Mouse (Mus musculus) cerebellum, adult 8-10 months (tissue): Measurements from ENCODE around the gene Uqcc2.

Experiments
- DNase-seq: peaks from one replicate; pipeline ENCODE4 v3.0.0; 2022

Gene Uqcc2

GRCm38 (mm10) chr17:27133551-27134141 lies at the start of gene Uqcc2:
TSS of gene Uqcc2 (minus strand) at chr17:27133916.
- DNase-seq, result peak; percentile 99

GRCm38 (mm10) chr17:27182401-27182800 lies 48.7 kb upstream of the Uqcc2 start:
- DNase-seq, result no peak

- DNase-seq, result no peak
These were observed 48.0 kb upstream of the Uqcc2 start for GRCm38 (mm10) chr17:27181666-27182065.

GRCm38 (mm10) chr17:27179681-27180280 lies 46.1 kb upstream of the Uqcc2 start:
- no peak for DNase-seq

GRCm38 (mm10) chr17:27178427-27179177 lies 44.9 kb upstream of the Uqcc2 start:
- DNase-seq, result no peak

- DNase-seq, result no peak
These were observed 44.3 kb upstream of the Uqcc2 start for GRCm38 (mm10) chr17:27178019-27178418.

- no peak for DNase-seq
These were observed 43.0 kb upstream of the Uqcc2 start for GRCm38 (mm10) chr17:27176754-27177153.

GRCm38 (mm10) chr17:27176287-27176686 lies 42.6 kb upstream of the Uqcc2 start:
- DNase-seq, result no peak

- DNase-seq, result no peak
These were observed 41.6 kb upstream of the Uqcc2 start for GRCm38 (mm10) chr17:27175196-27175874.

GRCm38 (mm10) chr17:27173715-27174114 lies 40.0 kb upstream of the Uqcc2 start:
- DNase-seq, result no peak

GRCm38 (mm10) chr17:27172459-27172858 lies 38.7 kb upstream of the Uqcc2 start:
- DNase-seq, result no peak

GRCm38 (mm10) chr17:27171121-27171520 lies 37.4 kb upstream of the Uqcc2 start:
- no peak for DNase-seq

- no peak for DNase-seq
These were observed 36.4 kb upstream of the Uqcc2 start for GRCm38 (mm10) chr17:27169952-27170695.

GRCm38 (mm10) chr17:27168569-27168968 lies 34.9 kb upstream of the Uqcc2 start:
- no peak for DNase-seq

- no peak for DNase-seq
These were observed 33.8 kb upstream of the Uqcc2 start, which contains the start of gene Ip6k3 for GRCm38 (mm10) chr17:27167545-27167944. TSS of gene Ip6k3 (minus strand) at chr17:27167795.

- DNase-seq, result no peak
These were observed 33.2 kb upstream of the Uqcc2 start for GRCm38 (mm10) chr17:27166901-27167300.

- peak; percentile 41 for DNase-seq
These were observed 31.5 kb upstream of the Uqcc2 start for GRCm38 (mm10) chr17:27165054-27165773.

GRCm38 (mm10) chr17:27160905-27161304 lies 27.2 kb upstream of the Uqcc2 start:
- no peak for DNase-seq

- DNase-seq, result no peak
These were observed 25.5 kb upstream of the Uqcc2 start for GRCm38 (mm10) chr17:27159169-27159568.

- no peak for DNase-seq
These were observed 24.7 kb upstream of the Uqcc2 start for GRCm38 (mm10) chr17:27158439-27158838.

- DNase-seq, result no peak
These were observed 22.0 kb upstream of the Uqcc2 start for GRCm38 (mm10) chr17:27155752-27156151.

- no peak for DNase-seq
These were observed 21.2 kb upstream of the Uqcc2 start for GRCm38 (mm10) chr17:27154881-27155280.
